16 mouse cellular contexts compared by ENCODE assay signal in the genomic region with DNA sequence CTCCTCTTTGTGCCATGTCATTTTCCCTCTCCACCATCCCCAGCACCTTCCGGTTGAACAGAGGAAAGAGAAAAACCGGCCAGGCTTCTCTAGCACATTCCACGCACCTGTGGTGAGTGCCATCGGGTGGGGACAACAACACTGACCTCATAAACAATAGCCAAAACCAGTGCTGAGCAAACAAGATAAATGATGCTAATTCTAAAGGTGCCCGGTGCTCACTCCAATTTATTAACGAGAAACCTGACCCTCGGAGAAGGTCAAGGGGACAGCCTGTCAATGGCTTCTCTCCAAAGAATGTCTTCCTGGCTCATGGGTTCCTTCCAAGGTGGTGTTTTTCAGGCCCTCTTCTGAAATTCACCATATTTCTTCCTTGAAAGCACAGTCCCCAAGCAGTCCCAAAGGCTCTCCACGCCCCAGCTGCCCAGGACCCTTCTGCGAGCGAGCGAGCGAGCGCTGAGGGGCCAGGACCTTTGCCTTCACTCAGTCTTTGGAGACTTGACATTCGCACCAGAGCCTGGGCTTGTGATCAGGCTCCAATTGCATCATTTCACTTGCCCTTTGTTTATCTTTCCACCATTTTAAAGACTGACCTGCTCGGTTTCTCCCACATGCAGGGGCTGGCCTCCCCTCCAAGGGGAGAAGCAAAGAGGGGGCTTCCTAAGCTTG. TPM values are rescaled to one million over a fixed set of nuclear protein-coding genes. Genes with fewer than 3 reads are reported as not detected.
DNase-seq lines count a peak whose midpoint lies in the region; ATAC-seq and TF ChIP-seq lines count a peak whose summit lies in the region.
"Had no signal": no experiment of that assay in that cellular context is flagged by ENCODE, and none has a peak within 500 bp of the region (broad histone marks: within the 10 kb centered on the region; RNA-seq: fewer than 3 reads in every experiment).

No protein-coding gene starts in this region.

- H3K4me3 ChIP-seq in forebrain, embryonic 10.5 days: no peak overlapping the region
- no peak overlapping the region for H3K4me3 ChIP-seq in forebrain, embryonic 11.5 days (ENCODE audit: low read depth, low read length)
- no peak overlapping the region for H3K4me3 ChIP-seq in lung, embryonic 14.5 days (ENCODE audit: low read depth, low read length)
- no peak overlapping the region for H3K4me3 ChIP-seq in kidney, postnatal 0 days (replicated peaks; ENCODE audit: low read depth, low read length)
- H3K4me3 ChIP-seq in liver, postnatal 0 days (ENCODE audit: low read depth, low read length): peak overlapping the region; percentile 9; the same call in 1 of the 2 replicates
- H3K4me3 ChIP-seq in gastrocnemius, adult 2 months: no peak overlapping the region
- H3K4me3 ChIP-seq: embryonic facial prominence, embryonic 13.5 days; heart, embryonic 12.5 days; left cerebral cortex, adult 2 months; limb, embryonic 13.5 days; midbrain, embryonic 12.5 days had no signal

- H3K9ac ChIP-seq in forebrain, embryonic 11.5 days (ENCODE audit: low read length): no peak overlapping the region
- H3K9ac ChIP-seq in lung, embryonic 14.5 days: no peak overlapping the region
- H3K9ac ChIP-seq in kidney, postnatal 0 days (ENCODE audit: low read depth, low read length): peak overlapping the region; percentile 27; the same call in 1 of the 2 replicates
- H3K9ac ChIP-seq in liver, postnatal 0 days (replicated peaks): peak overlapping the region; percentile 35; the same call in 1 of the 2 replicates
- H3K9ac ChIP-seq: embryonic facial prominence, embryonic 13.5 days; heart, embryonic 12.5 days; limb, embryonic 13.5 days; midbrain, embryonic 12.5 days had no signal

- H3K4me1 ChIP-seq in forebrain, embryonic 10.5 days: peaks cover 52% of the 10 kb centered on the region
- peaks cover 14% of the 10 kb centered on the region for H3K4me1 ChIP-seq in forebrain, embryonic 11.5 days (replicated peaks; ENCODE audit: control insufficient read depth, insufficient read depth, low read length)
- peaks cover 5% of the 10 kb centered on the region; the same call in 1 of the 2 replicates for H3K4me1 ChIP-seq in lung, embryonic 14.5 days (ENCODE audit: insufficient read depth)
- peaks cover 20% of the 10 kb centered on the region for H3K4me1 ChIP-seq in kidney, postnatal 0 days (replicated peaks; ENCODE audit: insufficient read depth, low read length)
- peaks cover 14% of the 10 kb centered on the region for H3K4me1 ChIP-seq in liver, postnatal 0 days (ENCODE audit: insufficient read depth)

- peak overlapping the region; percentile 69 for H3K27ac ChIP-seq in forebrain, embryonic 10.5 days
- no peak overlapping the region for H3K27ac ChIP-seq in forebrain, embryonic 11.5 days (ENCODE audit: low read depth, low read length)
- H3K27ac ChIP-seq in lung, embryonic 14.5 days (ENCODE audit: low read depth): peak overlapping the region; percentile 85
- H3K27ac ChIP-seq in kidney, postnatal 0 days: peak overlapping the region; percentile 92
- H3K27ac ChIP-seq in liver, postnatal 0 days (ENCODE audit: low read depth): peak overlapping the region; percentile 97
- H3K27ac ChIP-seq in gastrocnemius, adult 2 months: no peak overlapping the region
- H3K27ac ChIP-seq: embryonic facial prominence, embryonic 13.5 days; left cerebral cortex, adult 2 months; limb, embryonic 13.5 days; midbrain, embryonic 12.5 days had no signal

- no peaks in the 10 kb centered on the region for H3K27me3 ChIP-seq in forebrain, embryonic 10.5 days (ENCODE audit: poor library complexity, severe bottlenecking)
- no peaks in the 10 kb centered on the region for H3K27me3 ChIP-seq in forebrain, embryonic 11.5 days (ENCODE audit: control insufficient read depth, insufficient read depth, low read length)
- H3K27me3 ChIP-seq in lung, embryonic 14.5 days (ENCODE audit: insufficient read depth, low read length): no peaks in the 10 kb centered on the region
- H3K27me3 ChIP-seq in kidney, postnatal 0 days (ENCODE audit: insufficient read depth, low read length): no peaks in the 10 kb centered on the region
- no peaks in the 10 kb centered on the region for H3K27me3 ChIP-seq in liver, postnatal 0 days (ENCODE audit: insufficient read depth, low read length)
- H3K27me3 ChIP-seq: CH12.LX; embryonic facial prominence, embryonic 13.5 days; heart, embryonic 12.5 days; limb, embryonic 13.5 days; midbrain, embryonic 12.5 days had no signal

- no peak for ATAC-seq in forebrain, embryonic 11.5 days (replicated peaks; ENCODE audit: low FRiP score)
- no peak for ATAC-seq in lung, embryonic 14.5 days (ENCODE audit: insufficient read depth)
- ATAC-seq in kidney, postnatal 0 days (replicated peaks; ENCODE audit: low FRiP score, low read depth): no peak
- ATAC-seq in liver, postnatal 0 days: peak; percentile 88
- ATAC-seq: forebrain, embryonic 14.5 days had no signal

- TF ChIP-seq CTCF in lung, embryonic 14.5 days (IDR thresholded peaks at IDR 0.05; ENCODE audit: low read depth): no peak
- TF ChIP-seq CTCF in kidney, postnatal 0 days (IDR thresholded peaks at IDR 0.05; ENCODE audit: low read depth): no peak
- no peak for TF ChIP-seq CTCF in liver, postnatal 0 days (IDR thresholded peaks at IDR 0.05; ENCODE audit: low read depth)
- no peak for TF ChIP-seq CTCF in gastrocnemius, adult 2 months (IDR thresholded peaks at IDR 0.05)

- DNase-seq in forebrain, embryonic 10.5 days (ENCODE audit: extremely low spot score, low spot score): no peak
- DNase-seq in forebrain, embryonic 11.5 days (ENCODE audit: low spot score): no peak
- no peak for DNase-seq in lung, embryonic 14.5 days
- no peak for DNase-seq in lung, postnatal 4 days
- no peak for DNase-seq in kidney, postnatal 0 days (ENCODE audit: low spot score)
- no peak for DNase-seq in liver, postnatal 0 days
- DNase-seq in left cerebral cortex, adult 11 months (ENCODE audit: low spot score): no peak
- DNase-seq in gastrocnemius, adult 2 months: no peak
- DNase-seq: heart, postnatal 4 days had no signal

- intact Hi-C loops in gastrocnemius, adult 2 months (cut with DNase I): no loop called here

- no peak overlapping the region for H3K4me2 ChIP-seq in forebrain, embryonic 11.5 days (ENCODE audit: low read depth, low read length, severe bottlenecking)
- no peak overlapping the region for H3K4me2 ChIP-seq in lung, embryonic 14.5 days
- no peak overlapping the region for H3K4me2 ChIP-seq in kidney, postnatal 0 days (ENCODE audit: low read length)
- peak overlapping the region; percentile 62 for H3K4me2 ChIP-seq in liver, postnatal 0 days (ENCODE audit: low read depth, low read length)
- H3K4me2 ChIP-seq: embryonic facial prominence, embryonic 13.5 days; heart, embryonic 12.5 days; limb, embryonic 13.5 days; midbrain, embryonic 12.5 days had no signal

- no peak for TF ChIP-seq EP300 in liver, postnatal 0 days (IDR thresholded peaks at IDR 0.05; ENCODE audit: low read depth)

- H3K36me3 ChIP-seq in forebrain, embryonic 10.5 days (replicated peaks): 0 out of 2 replicates have a peak, but pooled peaks cover 8% of the 10 kb centered on the region
- H3K36me3 ChIP-seq in forebrain, embryonic 11.5 days (ENCODE audit: control insufficient read depth, insufficient read depth, low read length): no peaks in the 10 kb centered on the region
- H3K36me3 ChIP-seq in lung, embryonic 14.5 days (ENCODE audit: insufficient read depth): no peaks in the 10 kb centered on the region
- no peaks in the 10 kb centered on the region for H3K36me3 ChIP-seq in kidney, postnatal 0 days (ENCODE audit: insufficient read depth, low read length)
- H3K36me3 ChIP-seq in liver, postnatal 0 days (replicated peaks; ENCODE audit: insufficient read depth, low read length): no peaks in the 10 kb centered on the region
- H3K36me3 ChIP-seq: embryonic facial prominence, embryonic 13.5 days; heart, embryonic 12.5 days; limb, embryonic 13.5 days; midbrain, embryonic 12.5 days had no signal

- 85% methylated on average over 15 of the region's 15 CpGs for WGBS in forebrain, embryonic 10.5 days
- WGBS in forebrain, embryonic 11.5 days: 85% methylated on average over 15 of the region's 15 CpGs
- 52% methylated on average over 15 of the region's 15 CpGs for WGBS in lung, embryonic 14.5 days
- 44% methylated on average over 15 of the region's 15 CpGs for WGBS in kidney, postnatal 0 days
- 62% methylated on average over 15 of the region's 15 CpGs for WGBS in liver, postnatal 0 days (ENCODE audit: insufficient replicate concordance)

- H3K9me3 ChIP-seq in forebrain, embryonic 10.5 days: no peaks in the 10 kb centered on the region
- H3K9me3 ChIP-seq in forebrain, embryonic 11.5 days (ENCODE audit: control insufficient read depth, low read length): no peaks in the 10 kb centered on the region
- no peaks in the 10 kb centered on the region for H3K9me3 ChIP-seq in lung, embryonic 14.5 days (ENCODE audit: low read depth, low read length)
- H3K9me3 ChIP-seq in kidney, postnatal 0 days (replicated peaks; ENCODE audit: low read length): no peaks in the 10 kb centered on the region
- H3K9me3 ChIP-seq in liver, postnatal 0 days (ENCODE audit: low read length): no peaks in the 10 kb centered on the region
- H3K9me3 ChIP-seq: embryonic facial prominence, embryonic 13.5 days; heart, embryonic 12.5 days; limb, embryonic 13.5 days; midbrain, embryonic 12.5 days had no signal

RNA-seq across cellular contexts. Expression of a gene that starts 29.1 kb away (rescaled TPM):
- polyA plus RNA-seq in forebrain, embryonic 10.5 days (2016; fragmentation: Nextera tagmentation; extraction: Ambion mirVana): 4.2 and 4.9 TPM in 2 replicates
- polyA plus RNA-seq in forebrain, embryonic 11.5 days (2014; fragmentation: Nextera tagmentation; extraction: Ambion mirVana): 10.6 and 15.9 TPM in 2 replicates
- 17.0 and 17.4 TPM in 2 replicates for polyA plus RNA-seq in lung, embryonic 14.5 days (2014; fragmentation: Nextera tagmentation; extraction: Ambion mirVana)
- 15.6 and 20.4 TPM in 2 replicates for polyA plus RNA-seq in kidney, postnatal 0 days (2015; fragmentation: Nextera tagmentation; extraction: Ambion mirVana)
- 4.7 and 6.3 TPM in 2 replicates for polyA plus RNA-seq in liver, postnatal 0 days (2015; fragmentation: Nextera tagmentation; extraction: Ambion mirVana)
- total RNA-seq in gastrocnemius, adult 2 months (2021): not detected

Comparison
In these comparisons a context has a peak if more than half of its experiments do, and no peak if none do; other contexts are left out.
1. H3K27ac ChIP-seq: peak in forebrain, embryonic 10.5 days (single experiment), lung, embryonic 14.5 days (single experiment), kidney, postnatal 0 days (single experiment) and liver, postnatal 0 days (single experiment); none in forebrain, embryonic 11.5 days (single experiment) and gastrocnemius, adult 2 months (single experiment).
2. H3K9ac ChIP-seq: peak in kidney, postnatal 0 days (single experiment) and liver, postnatal 0 days (single experiment); none in forebrain, embryonic 11.5 days (single experiment) and lung, embryonic 14.5 days (single experiment).